Mouse (Mus musculus) forebrain, embryonic 10.5 days (tissue): Measurements from ENCODE around the gene Kidins220. TPM values are rescaled to one million over a fixed set of nuclear protein-coding genes. Genes with fewer than 3 reads are reported as not detected.

Source experiments
- DNase-seq: peaks from one replicate; pipeline ENCODE4 v3.0.0-alpha.2; 2017; ENCODE audit warnings: low spot score; ENCODE audit errors: extremely low spot score
- H3K27ac ChIP-seq: fragments of 300-500 bp; sonication (generic); 2 replicates; pipeline ENCODE4 v1.5.1; 2016; ENCODE audit warnings: mild to moderate bottlenecking
- H3K27me3 ChIP-seq: fragments of 300-500 bp; sonication (generic); 2 replicates; pipeline ENCODE4 v1.6.1; 2016; ENCODE audit warnings: mild to moderate bottlenecking; ENCODE audit not compliant: poor library complexity, severe bottlenecking
- H3K36me3 ChIP-seq: fragments of 300-500 bp; sonication (generic); replicated peaks from 2 replicates; pipeline ENCODE4 v1.6.1; 2016; ENCODE audit warnings: mild to moderate bottlenecking, moderate library complexity
- H3K4me1 ChIP-seq: fragments of 300-500 bp; sonication (generic); 2 replicates; pipeline ENCODE4 v1.6.1; 2016
- H3K4me3 ChIP-seq: fragments of 300-500 bp; sonication (generic); 2 replicates; pipeline ENCODE4 v1.5.1; 2016; ENCODE audit warnings: mild to moderate bottlenecking, moderate library complexity
- H3K9me3 ChIP-seq: fragments of 300-500 bp; sonication (generic); 2 replicates; pipeline ENCODE4 v1.6.1; 2016; ENCODE audit warnings: mild to moderate bottlenecking, moderate library complexity
- WGBS: fragments of 180-500 bp; shearing (Covaris S2); methylation state at CpG from one replicate; pipeline ENCODE4 v1.1.7; 2016; 5-methylcytosine and 5-hydroxymethylcytosine counted together
- polyA plus RNA-seq: library from polyadenylated mRNA; unstranded; fragments of >200 nt; fragmentation: Nextera tagmentation; extraction: Ambion mirVana; gene quantifications from 2 replicates; pipeline ENCODE4 v1.2.1, GENCODE M21; 2016

Kidins220 gene
- polyA plus RNA-seq, 1 experiment from 2014 or later, result 20.0 TPM

GRCm38 (mm10) chr12:25044056-25044455 is 69.3 kb downstream of the Kidins220 start:
- no peaks in the 10 kb centered on the region; the same call in 1 of the 2 replicates for H3K36me3 ChIP-seq
- 87% methylated on average over 2 of the region's 2 CpGs for WGBS

GRCm38 (mm10) chr12:25044579-25044978 is 69.9 kb downstream of the Kidins220 start:
- H3K9me3 ChIP-seq, result no peaks in the 10 kb centered on the region

More at GRCm38 (mm10) chr12:25044056-25044455, 69.3 kb downstream of the Kidins220 start:
- no peak for DNase-seq
- Histone ChIP-seq H3K4me3 (no peak overlapping the region), H3K4me1 (0 out of 2 replicates have a peak, but pooled peaks cover 3% of the 10 kb centered on the region), H3K27ac (no peak overlapping the region), H3K27me3 (no peaks in the 10 kb centered on the region), H3K9me3 (no peaks in the 10 kb centered on the region)

GRCm38 (mm10) chr12:25049253-25049652 is 74.5 kb downstream of the Kidins220 start:
- WGBS, result 91% methylated on average over 5 of the region's 5 CpGs
- H3K4me1 ChIP-seq, result no peaks in the 10 kb centered on the region
- DNase-seq, result no peak

More at GRCm38 (mm10) chr12:25044579-25044978, 69.9 kb downstream of the Kidins220 start:
- Histone ChIP-seq H3K4me3 (no peak overlapping the region), H3K27ac (no peak overlapping the region), H3K4me1 (0 out of 2 replicates have a peak, but pooled peaks cover 3% of the 10 kb centered on the region), H3K27me3 (no peaks in the 10 kb centered on the region), H3K36me3 (no peaks in the 10 kb centered on the region; the same call in 1 of the 2 replicates)
- WGBS, result 91% methylated on average over 4 of the region's 4 CpGs
- no peak for DNase-seq

GRCm38 (mm10) chr12:25054511-25054910 is 79.8 kb downstream of the Kidins220 start:
- Histone ChIP-seq H3K27ac (no peak overlapping the region), H3K36me3 (peaks cover 40% of the 10 kb centered on the region), H3K4me3 (no peak overlapping the region), H3K27me3 (no peaks in the 10 kb centered on the region), H3K4me1 (0 out of 2 replicates have a peak, but pooled peaks cover 8% of the 10 kb centered on the region), H3K9me3 (no peaks in the 10 kb centered on the region)
- no peak for DNase-seq
- 86% methylated on average over 7 of the region's 7 CpGs for WGBS

More at GRCm38 (mm10) chr12:25049253-25049652, 74.5 kb downstream of the Kidins220 start:
- H3K27ac ChIP-seq, result no peak overlapping the region
- H3K27me3 ChIP-seq, result no peaks in the 10 kb centered on the region
- H3K4me3 ChIP-seq, result no peak overlapping the region
- no peaks in the 10 kb centered on the region for H3K9me3 ChIP-seq
- peaks cover 19% of the 10 kb centered on the region for H3K36me3 ChIP-seq

- H3K9me3 ChIP-seq, result no peaks in the 10 kb centered on the region
- DNase-seq, result no peak
- H3K27ac ChIP-seq, result no peak overlapping the region
- no peak overlapping the region for H3K4me3 ChIP-seq
- 0 out of 2 replicates have a peak, but pooled peaks cover 8% of the 10 kb centered on the region for H3K4me1 ChIP-seq
- H3K27me3 ChIP-seq, result no peaks in the 10 kb centered on the region
- peaks cover 40% of the 10 kb centered on the region for H3K36me3 ChIP-seq
- WGBS, result 62% methylated on average over 4 of the region's 4 CpGs
Measured at GRCm38 (mm10) chr12:25054963-25055362, 80.2 kb downstream of the Kidins220 start.

GRCm38 (mm10) chr12:25059487-25060200 is 84.9 kb downstream of the Kidins220 start:
- no peak overlapping the region for H3K27ac ChIP-seq
- H3K4me3 ChIP-seq, result no peak overlapping the region
- DNase-seq, result no peak
- H3K27me3 ChIP-seq, result no peaks in the 10 kb centered on the region
- 88% methylated on average over 9 of the region's 9 CpGs for WGBS
- H3K4me1 ChIP-seq, result 0 out of 2 replicates have a peak, but pooled peaks cover 8% of the 10 kb centered on the region
- peaks cover 18% of the 10 kb centered on the region for H3K36me3 ChIP-seq
- H3K9me3 ChIP-seq, result no peaks in the 10 kb centered on the region

- no peak for DNase-seq
- WGBS, result 71% methylated on average over 7 of the region's 7 CpGs
- Histone ChIP-seq H3K36me3 (peaks cover 15% of the 10 kb centered on the region), H3K4me3 (no peak overlapping the region), H3K4me1 (no peaks in the 10 kb centered on the region), H3K27ac (no peak overlapping the region), H3K27me3 (no peaks in the 10 kb centered on the region), H3K9me3 (no peaks in the 10 kb centered on the region)
Measured at GRCm38 (mm10) chr12:25060901-25061300, 86.2 kb downstream of the Kidins220 start.

- DNase-seq, result no peak
- Histone ChIP-seq H3K27me3 (no peaks in the 10 kb centered on the region), H3K36me3 (peaks cover 6% of the 10 kb centered on the region), H3K27ac (no peak overlapping the region), H3K9me3 (no peaks in the 10 kb centered on the region), H3K4me3 (no peak overlapping the region), H3K4me1 (no peaks in the 10 kb centered on the region)
- 92% methylated on average over 6 of the region's 6 CpGs for WGBS
Measured at GRCm38 (mm10) chr12:25062264-25062663, 87.5 kb downstream of the Kidins220 start.

- DNase-seq, result no peak
- Histone ChIP-seq H3K36me3 (no peaks in the 10 kb centered on the region), H3K4me3 (no peak overlapping the region), H3K27me3 (no peaks in the 10 kb centered on the region), H3K4me1 (peaks cover 10% of the 10 kb centered on the region; the same call in 1 of the 2 replicates), H3K27ac (no peak overlapping the region), H3K9me3 (no peaks in the 10 kb centered on the region)
- 87% methylated on average over 4 of the region's 4 CpGs for WGBS
Measured at GRCm38 (mm10) chr12:25073374-25073773, 98.6 kb downstream of the Kidins220 start.

- WGBS, result 89% methylated on average over 3 of the region's 3 CpGs
- DNase-seq, result no peak
Measured at GRCm38 (mm10) chr12:25074344-25074743, 99.6 kb downstream of the Kidins220 start.

GRCm38 (mm10) chr12:25083260-25084178 is 108.8 kb downstream of the Kidins220 start:
- peak overlapping the region; percentile 31 for H3K4me3 ChIP-seq
- WGBS, result 42% methylated on average over 26 of the region's 26 CpGs
- no peaks in the 10 kb centered on the region; the same call in 1 of the 2 replicates for H3K27me3 ChIP-seq

More at GRCm38 (mm10) chr12:25074344-25074743, 99.6 kb downstream of the Kidins220 start:
- Histone ChIP-seq H3K4me3 (no peak overlapping the region), H3K27me3 (no peaks in the 10 kb centered on the region), H3K27ac (no peak overlapping the region), H3K36me3 (no peaks in the 10 kb centered on the region), H3K4me1 (peaks cover under 1% of the 10 kb centered on the region; the same call in 1 of the 2 replicates), H3K9me3 (no peaks in the 10 kb centered on the region)

GRCm38 (mm10) chr12:25086966-25087365 is 112.2 kb downstream of the Kidins220 start:
- H3K27ac ChIP-seq, result no peak overlapping the region
- no peaks in the 10 kb centered on the region for H3K9me3 ChIP-seq
- DNase-seq, result no peak
- no peaks in the 10 kb centered on the region; the same call in 1 of the 2 replicates for H3K27me3 ChIP-seq
- no peak overlapping the region for H3K4me3 ChIP-seq
- H3K4me1 ChIP-seq, result peaks cover 22% of the 10 kb centered on the region
- no peaks in the 10 kb centered on the region for H3K36me3 ChIP-seq
- 61% methylated on average over 4 of the region's 4 CpGs for WGBS

More at GRCm38 (mm10) chr12:25083260-25084178, 108.8 kb downstream of the Kidins220 start:
- H3K9me3 ChIP-seq, result no peaks in the 10 kb centered on the region
- no peaks in the 10 kb centered on the region for H3K36me3 ChIP-seq
- H3K4me1 ChIP-seq, result peaks cover 18% of the 10 kb centered on the region
- no peak for DNase-seq
- H3K27ac ChIP-seq, result no peak overlapping the region
